ENCODE assay signal across 8 mouse cellular contexts in the genomic region with DNA sequence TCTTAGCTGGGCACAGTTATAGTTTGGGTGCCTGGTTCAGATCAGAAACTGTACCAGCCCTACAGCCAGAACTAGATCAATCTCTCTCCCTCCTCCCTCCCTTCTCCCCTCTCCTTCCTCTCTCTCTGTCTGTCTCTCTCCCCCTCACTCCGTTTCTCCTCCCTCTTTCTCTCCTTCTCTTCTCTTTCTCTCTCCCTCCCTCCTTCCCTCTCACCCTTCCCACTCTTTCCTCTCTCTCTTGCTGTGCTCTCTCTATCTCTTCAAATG.
DNase-seq lines count a peak whose midpoint lies in the region; ATAC-seq lines count a peak whose summit lies in the region.

No protein-coding gene starts in this region.

- H3K9ac ChIP-seq in heart, embryonic 15.5 days: no peak overlapping the region
- no peak overlapping the region for H3K9ac ChIP-seq in embryonic facial prominence, embryonic 12.5 days
- H3K9ac ChIP-seq in hindbrain, embryonic 13.5 days: peak overlapping the region; percentile 69
- H3K9ac ChIP-seq in midbrain, embryonic 15.5 days: 0 out of 2 replicates have a peak overlapping the region, but pooled peaks have one; percentile 20

- H3K9me3 ChIP-seq in heart, embryonic 15.5 days (replicated peaks): no peaks in the 10 kb centered on the region
- H3K9me3 ChIP-seq in embryonic facial prominence, embryonic 12.5 days: no peaks in the 10 kb centered on the region
- no peaks in the 10 kb centered on the region for H3K9me3 ChIP-seq in hindbrain, embryonic 13.5 days
- H3K9me3 ChIP-seq in midbrain, embryonic 15.5 days: no peaks in the 10 kb centered on the region

- no peak for DNase-seq in heart, adult 11 months
- DNase-seq in embryo, embryonic 11 days: no peak
- DNase-seq in ovary, adult 18-20 months (ENCODE audit: low spot score): no peak
- no peak for DNase-seq in spleen, postnatal 36 days (ENCODE audit: low spot score in 2 of 2)

- WGBS in heart, embryonic 15.5 days: 17% methylated on average over 1 of the region's 1 CpGs
- WGBS in embryonic facial prominence, embryonic 12.5 days: 5% methylated on average over 1 of the region's 1 CpGs
- WGBS in hindbrain, embryonic 13.5 days: 12% methylated on average over 1 of the region's 1 CpGs
- 5% methylated on average over 1 of the region's 1 CpGs for WGBS in midbrain, embryonic 15.5 days

- no peaks in the 10 kb centered on the region for H3K27me3 ChIP-seq in heart, embryonic 15.5 days
- H3K27me3 ChIP-seq in embryonic facial prominence, embryonic 12.5 days: no peaks in the 10 kb centered on the region
- H3K27me3 ChIP-seq in hindbrain, embryonic 13.5 days: no peaks in the 10 kb centered on the region
- no peaks in the 10 kb centered on the region for H3K27me3 ChIP-seq in midbrain, embryonic 15.5 days (replicated peaks)

- H3K4me3 ChIP-seq in heart, embryonic 15.5 days: peak overlapping the region; percentile 55
- H3K4me3 ChIP-seq in embryonic facial prominence, embryonic 12.5 days: no peak overlapping the region
- H3K4me3 ChIP-seq in hindbrain, embryonic 13.5 days: peak overlapping the region; percentile 47
- peak overlapping the region; percentile 45 for H3K4me3 ChIP-seq in midbrain, embryonic 15.5 days

- ATAC-seq in heart, embryonic 15.5 days (replicated peaks; ENCODE audit: insufficient number of reproducible peaks, insufficient read depth, low FRiP score, low read depth): no peak
- ATAC-seq in embryonic facial prominence, embryonic 12.5 days (ENCODE audit: insufficient number of reproducible peaks, insufficient read depth, low FRiP score, low TSS enrichment): peak; percentile 44; the same call in 1 of the 2 replicates
- peak; percentile 15; the same call in 1 of the 2 replicates for ATAC-seq in hindbrain, embryonic 13.5 days (ENCODE audit: low FRiP score)
- ATAC-seq in midbrain, embryonic 15.5 days (replicated peaks): peak; percentile 45

- no peaks in the 10 kb centered on the region for H3K36me3 ChIP-seq in heart, embryonic 15.5 days
- H3K36me3 ChIP-seq in embryonic facial prominence, embryonic 12.5 days: no peaks in the 10 kb centered on the region
- no peaks in the 10 kb centered on the region for H3K36me3 ChIP-seq in hindbrain, embryonic 13.5 days
- H3K36me3 ChIP-seq in midbrain, embryonic 15.5 days (replicated peaks): no peaks in the 10 kb centered on the region

- peak overlapping the region; percentile 69 for H3K4me2 ChIP-seq in heart, embryonic 15.5 days
- H3K4me2 ChIP-seq in embryonic facial prominence, embryonic 12.5 days (replicated peaks): peak overlapping the region; percentile 68
- peak overlapping the region; percentile 65 for H3K4me2 ChIP-seq in hindbrain, embryonic 13.5 days
- H3K4me2 ChIP-seq in midbrain, embryonic 15.5 days: peak overlapping the region; percentile 51

- peak overlapping the region; percentile 79; the same call in 1 of the 2 replicates for H3K27ac ChIP-seq in heart, embryonic 15.5 days
- H3K27ac ChIP-seq in embryonic facial prominence, embryonic 12.5 days: no peak overlapping the region
- H3K27ac ChIP-seq in hindbrain, embryonic 13.5 days: peak overlapping the region; percentile 93
- H3K27ac ChIP-seq in midbrain, embryonic 15.5 days: peak overlapping the region; percentile 84

- peaks cover 16% of the 10 kb centered on the region for H3K4me1 ChIP-seq in heart, embryonic 15.5 days (replicated peaks)
- peaks cover 14% of the 10 kb centered on the region; the same call in 1 of the 2 replicates for H3K4me1 ChIP-seq in embryonic facial prominence, embryonic 12.5 days
- H3K4me1 ChIP-seq in hindbrain, embryonic 13.5 days (replicated peaks): peaks cover 57% of the 10 kb centered on the region
- peaks cover 47% of the 10 kb centered on the region for H3K4me1 ChIP-seq in midbrain, embryonic 15.5 days

Comparison
In these comparisons a context has a peak if more than half of its experiments do, and no peak if none do; other contexts are left out.
1. H3K9ac ChIP-seq: peak in hindbrain, embryonic 13.5 days (single experiment) and midbrain, embryonic 15.5 days (single experiment); none in heart, embryonic 15.5 days (single experiment) and embryonic facial prominence, embryonic 12.5 days (single experiment).
2. Peak in every context shown above with its lines, with median percentiles within 50 percentile points of each other: H3K4me2 ChIP-seq.